Mouse (Mus musculus) cerebellum, adult (tissue): ENCODE measurements at regions not wholly inside any gene's neighbourhood (a gene's known extent, or its start where the extent isn't known, plus 50 kb on each side); places are given as distances from the start of the nearest gene placed in this dataset.

Source experiments
- ATAC-seq: cut with Nextera tagmentation; 2 replicates; pipeline ENCODE4 v1.9.2; 2017; ENCODE audit warnings: mild to moderate bottlenecking, moderate library complexity, mixed read lengths; ENCODE audit not compliant: insufficient number of reproducible peaks, low FRiP score, low TSS enrichment

- no peak for ATAC-seq
Measured at GRCm38 (mm10) chr1:72050858-72051257, 161.2 kb downstream of the Mreg start.

DNA sequence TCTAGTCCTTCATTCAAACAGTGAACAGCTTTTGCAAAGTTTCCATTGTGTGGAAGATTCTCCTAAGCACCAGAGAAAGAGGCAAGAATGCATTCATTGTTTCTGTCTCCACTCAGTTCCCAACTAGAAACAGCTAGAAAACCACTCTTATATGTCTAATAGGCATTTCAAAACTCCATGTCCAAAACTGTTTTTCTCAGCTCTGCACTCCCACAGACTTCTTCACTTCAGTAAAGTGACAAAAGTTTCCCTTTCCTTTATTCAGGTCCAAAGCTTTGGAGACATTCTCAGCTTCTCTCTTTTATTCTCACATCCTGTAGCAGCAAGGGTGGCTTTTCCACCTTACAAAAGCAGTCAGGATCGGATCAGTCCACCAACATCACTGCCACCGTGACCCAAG, 166.0 kb downstream of the Mreg start:
- no peak for ATAC-seq

DNA sequence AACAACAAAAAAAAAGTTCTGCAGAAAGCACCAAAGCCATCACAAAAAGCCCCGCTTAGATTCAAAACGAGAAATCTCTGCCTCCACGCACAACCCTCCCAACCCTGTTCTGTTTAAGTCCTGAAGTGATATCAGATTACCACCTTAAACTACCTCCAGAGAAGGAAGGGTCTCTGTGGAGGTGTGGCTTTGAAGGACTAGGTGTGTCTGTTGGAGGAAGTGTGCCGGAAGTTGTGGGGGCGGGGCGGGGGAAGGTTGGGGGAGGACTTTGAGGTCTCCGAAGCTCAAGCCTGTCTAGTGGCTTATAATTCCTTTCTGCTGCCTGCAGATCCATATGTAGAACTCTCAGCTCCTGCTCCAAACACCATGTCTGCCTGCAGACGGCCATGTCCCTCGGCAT, 173.6 kb downstream of the Mreg start:
- no peak for ATAC-seq

DNA sequence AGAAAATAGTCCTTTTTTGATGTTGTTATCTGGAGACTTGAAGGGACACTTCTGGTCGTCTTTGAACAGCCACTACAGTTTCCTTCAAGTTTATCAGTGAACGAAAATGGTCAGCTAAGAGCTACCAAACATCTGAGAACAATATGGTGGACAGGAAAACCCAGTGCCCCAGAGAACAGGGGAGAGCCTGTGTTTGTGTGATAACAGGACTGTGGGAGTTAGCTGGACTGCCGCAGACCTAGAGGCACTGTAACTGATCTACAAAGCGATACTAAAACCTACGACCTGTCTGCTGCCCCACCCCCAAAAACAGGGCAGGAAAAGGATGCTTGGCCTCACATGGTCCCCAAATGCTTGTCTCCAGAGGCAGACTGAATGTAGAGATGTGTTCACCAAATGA, 175.5 kb downstream of the Mreg start:
- ATAC-seq = no peak

GRCm38 (mm10) chr1:72036141-72036540, 176.0 kb downstream of the Mreg start:
- ATAC-seq = no peak

DNA sequence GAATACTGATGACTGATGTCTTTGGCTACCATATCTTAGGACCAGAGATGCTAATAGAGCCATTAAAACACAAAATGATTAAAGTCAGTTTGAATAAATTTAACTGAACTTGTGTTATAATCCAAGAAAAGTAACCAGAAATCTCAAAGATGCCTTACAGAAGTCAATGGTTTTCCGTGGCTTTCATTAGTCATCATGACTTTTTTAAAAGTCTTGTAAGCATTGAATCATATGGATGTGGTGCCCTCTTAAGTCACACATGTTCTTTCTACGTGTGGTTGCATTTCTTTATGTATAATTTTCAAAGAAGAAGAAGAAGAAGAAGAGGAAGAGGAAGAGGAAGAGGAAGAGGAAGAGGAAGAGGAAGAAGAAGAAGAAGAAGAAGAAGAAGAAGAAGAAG, 178.2 kb downstream of the Mreg start:
- no peak for ATAC-seq

- no peak for ATAC-seq
Measured at GRCm38 (mm10) chr1:72032214-72032613, 179.9 kb downstream of the Mreg start.

- ATAC-seq = no peak
Measured at GRCm38 (mm10) chr1:72030763-72031405, 181.2 kb downstream of the Mreg start.

- no peak for ATAC-seq
Measured at GRCm38 (mm10) chr1:72029625-72030024, 182.5 kb downstream of the Mreg start.

DNA sequence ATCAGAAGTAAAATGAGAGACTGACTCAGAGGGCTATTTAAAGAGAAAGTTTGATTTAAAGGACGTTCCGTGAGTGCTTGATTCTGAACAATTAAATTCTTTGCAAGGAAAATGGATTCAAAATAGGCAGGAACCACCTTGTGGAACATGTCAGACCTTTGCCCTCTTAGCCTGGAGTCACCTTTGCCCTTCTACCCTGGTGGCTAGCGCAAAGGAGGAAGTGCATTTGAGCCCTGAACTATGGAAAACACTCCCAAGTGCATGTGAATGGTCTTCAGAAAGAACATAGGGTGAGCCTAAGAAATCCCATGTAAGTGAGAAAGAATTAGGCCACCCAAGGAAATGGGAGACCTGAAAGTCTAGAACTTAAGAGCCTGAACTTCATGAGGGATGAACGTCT, 185.2 kb downstream of the Mreg start:
- no peak for ATAC-seq

DNA sequence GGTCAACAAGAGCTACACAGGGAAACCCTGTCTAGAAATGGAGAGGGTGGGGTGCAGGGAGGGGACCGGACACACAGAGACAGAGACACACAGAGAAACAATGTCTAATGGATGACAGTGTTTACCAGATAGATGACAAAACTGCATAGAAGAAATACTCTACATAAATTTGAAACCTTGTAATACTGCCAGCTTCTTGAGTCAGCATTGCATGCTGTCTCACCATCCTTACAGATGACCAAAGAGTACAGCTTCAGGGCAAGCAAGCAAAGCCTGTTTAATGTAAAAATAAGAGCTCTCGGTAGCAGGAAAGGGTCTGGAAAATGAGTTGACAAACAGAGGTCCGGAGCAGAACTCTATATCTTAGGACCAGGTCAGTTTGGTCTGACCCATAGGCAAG, 189.5 kb downstream of the Mreg start:
- ATAC-seq = no peak

DNA sequence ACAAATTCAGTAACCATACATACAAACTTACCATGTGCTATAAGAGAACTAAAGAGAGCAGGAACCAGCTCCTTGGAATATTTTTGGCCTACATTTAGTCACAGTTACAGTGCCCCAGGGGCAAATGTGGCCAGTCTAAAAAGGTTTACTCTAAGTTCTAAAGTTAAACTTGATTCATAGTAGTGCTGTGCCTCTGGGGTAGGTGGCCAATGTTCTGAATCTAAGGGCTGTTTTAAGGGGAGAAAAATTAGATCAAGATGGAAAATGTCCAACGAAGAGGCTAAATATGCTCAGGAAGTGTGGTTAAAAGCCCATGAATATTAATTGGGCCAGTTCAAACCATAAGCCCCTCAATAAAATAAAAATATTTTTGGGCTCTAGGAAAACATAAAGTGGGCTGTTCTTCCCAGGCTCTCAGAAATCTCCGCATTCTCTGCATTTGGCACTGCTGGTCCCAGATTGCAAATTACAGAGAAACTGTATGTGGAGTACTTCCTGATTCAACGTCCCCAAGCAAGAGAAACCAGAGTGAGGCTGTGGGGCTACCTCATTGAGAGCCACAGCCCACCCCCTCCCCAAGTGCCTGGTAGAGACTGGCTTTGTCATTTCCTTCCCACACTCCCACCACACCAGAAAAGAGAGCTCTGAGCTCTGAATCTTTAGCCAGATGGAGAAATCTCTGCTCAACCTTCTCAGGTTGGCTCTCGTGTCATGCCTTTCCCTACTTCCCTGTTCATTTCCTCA, 193.5 kb downstream of the Mreg start:
- no peak for ATAC-seq

DNA sequence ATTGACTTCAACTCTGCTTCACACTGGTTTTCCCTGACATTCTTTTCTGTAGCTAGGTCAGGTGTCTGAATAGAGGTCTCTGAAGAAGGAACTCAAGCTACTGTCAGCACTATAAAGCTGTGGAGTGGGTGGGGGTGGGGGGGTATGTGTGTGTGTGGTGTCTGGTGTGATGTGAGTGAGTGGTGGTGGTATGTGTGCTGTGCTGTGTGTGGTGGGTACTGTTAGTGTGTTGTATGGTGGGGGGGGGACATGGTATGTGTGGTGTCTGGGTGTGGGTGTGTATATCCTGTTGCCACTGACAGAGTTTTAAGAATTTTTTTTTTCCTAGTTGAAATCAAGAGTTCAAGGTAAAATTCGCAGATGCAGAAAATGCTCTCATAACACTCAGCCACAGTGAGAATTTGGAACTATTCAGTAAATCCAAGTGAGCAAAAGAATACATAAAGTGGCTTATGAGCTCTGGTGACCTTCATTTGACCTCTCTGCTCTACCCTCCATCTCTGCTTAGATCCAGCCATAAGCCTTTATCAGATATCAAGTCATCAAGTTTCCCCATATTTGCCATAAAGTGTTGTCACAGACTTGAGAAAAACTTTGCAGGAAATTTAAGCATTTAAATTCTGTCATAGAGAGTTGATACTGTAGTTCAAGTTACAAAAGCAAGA, 194.2 kb downstream of the Mreg start:
- ATAC-seq = no peak

DNA sequence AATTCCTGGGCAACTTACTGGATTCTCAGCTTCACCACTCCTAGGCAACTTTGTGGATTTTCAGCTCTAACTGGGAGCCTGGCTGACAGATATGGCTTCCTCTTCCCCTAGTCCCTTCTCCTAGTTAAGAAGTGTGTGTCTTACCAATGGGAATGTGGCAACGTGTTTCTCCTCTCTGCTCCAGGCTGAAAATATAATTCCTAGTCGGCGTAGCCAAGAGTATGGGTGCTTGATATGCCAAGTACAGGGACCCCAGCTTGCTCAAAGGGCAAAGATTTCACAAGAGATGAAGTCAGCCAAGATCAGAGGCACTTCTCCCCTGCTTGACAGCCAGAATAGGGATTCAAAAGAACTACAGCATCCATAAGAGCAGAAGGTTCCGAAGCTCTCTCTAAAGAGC, 196.6 kb downstream of the Mreg start:
- ATAC-seq = no peak

- no peak for ATAC-seq
Measured at GRCm38 (mm10) chr1:72014580-72014979, 197.5 kb downstream of the Mreg start.

GRCm38 (mm10) chr1:72013863-72014262, 198.2 kb downstream of the Mreg start:
- ATAC-seq = no peak

GRCm38 (mm10) chr1:72012710-72013109, 199.4 kb downstream of the Mreg start:
- no peak for ATAC-seq

DNA sequence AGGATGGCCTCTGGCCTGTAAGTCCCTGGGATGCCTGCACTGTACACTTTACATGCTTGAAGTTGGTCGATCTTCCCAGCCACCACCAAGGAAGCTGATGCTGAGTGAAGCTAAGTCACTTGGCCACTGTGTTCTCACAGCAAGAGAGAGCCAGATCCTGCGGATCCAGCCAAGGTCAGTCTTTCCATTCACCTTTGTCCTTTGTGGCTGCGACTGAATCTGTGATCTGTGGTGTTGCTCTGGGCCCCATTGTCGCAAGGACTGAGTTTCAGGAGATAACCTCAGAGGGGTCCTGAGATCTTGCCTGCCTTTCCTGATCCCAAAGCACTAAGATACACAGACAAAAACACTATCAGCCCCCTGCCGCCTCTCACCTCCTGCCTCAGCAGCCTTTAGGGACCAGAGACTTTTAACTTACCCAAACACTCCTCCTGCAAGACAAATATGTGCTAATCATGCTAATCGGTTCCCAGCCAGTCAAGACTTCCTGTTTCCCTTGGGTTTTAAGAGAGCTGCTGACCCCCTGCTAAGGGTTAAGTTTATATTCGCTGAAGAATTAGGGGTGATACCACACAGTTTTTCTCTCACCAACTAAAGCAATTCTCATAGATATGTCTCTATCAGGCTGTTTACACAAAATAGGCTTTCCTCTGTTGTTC, 202.7 kb downstream of the Mreg start:
- no peak for ATAC-seq

DNA sequence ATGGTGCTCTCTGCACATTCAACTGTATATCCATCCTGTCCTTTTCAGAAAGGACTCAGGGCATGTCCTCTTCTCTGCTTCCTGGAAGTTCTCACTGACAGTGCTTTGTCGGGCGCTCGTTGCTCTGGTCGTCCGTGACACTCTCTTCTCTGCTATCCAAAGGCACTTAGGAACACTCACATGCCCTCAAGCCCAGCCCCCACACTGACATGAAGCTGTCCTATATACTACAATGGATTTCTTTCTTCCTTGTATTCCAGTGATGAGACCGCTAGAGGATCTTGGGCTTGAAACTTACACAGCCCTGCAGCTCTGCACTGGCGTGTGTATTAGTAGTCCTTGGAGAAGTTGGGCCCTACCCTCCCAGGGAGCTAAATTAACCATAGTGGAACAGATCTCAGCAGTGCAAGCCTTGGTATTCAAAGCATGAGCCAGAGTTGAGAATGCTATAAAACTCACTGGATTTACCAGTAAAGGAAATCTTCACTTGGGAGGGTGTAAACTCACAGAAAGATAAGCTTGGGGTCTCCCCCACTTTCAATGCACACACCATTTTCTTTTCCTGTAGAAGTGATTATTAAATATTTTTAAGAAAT, 205.3 kb downstream of the Mreg start:
- ATAC-seq = no peak

DNA sequence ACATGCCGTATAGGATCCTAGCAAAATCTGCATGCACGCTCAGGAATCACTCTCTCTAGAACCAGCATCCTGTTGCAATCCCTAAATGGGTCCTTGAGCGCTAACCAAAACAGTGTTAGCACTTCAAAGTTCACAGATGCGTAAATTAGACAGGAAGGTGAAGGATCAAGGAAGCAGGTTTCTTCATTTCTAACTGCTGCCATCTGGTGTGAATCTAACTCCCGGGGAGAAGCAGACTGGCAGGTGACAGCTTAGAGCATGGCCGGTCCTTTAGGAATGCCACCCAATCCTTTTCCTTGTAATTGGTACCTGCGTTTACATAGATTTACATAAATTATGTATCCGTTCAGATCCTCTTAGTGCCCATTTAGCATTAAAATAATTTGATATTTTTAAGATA, 206.2 kb downstream of the Mreg start:
- ATAC-seq = no peak

DNA sequence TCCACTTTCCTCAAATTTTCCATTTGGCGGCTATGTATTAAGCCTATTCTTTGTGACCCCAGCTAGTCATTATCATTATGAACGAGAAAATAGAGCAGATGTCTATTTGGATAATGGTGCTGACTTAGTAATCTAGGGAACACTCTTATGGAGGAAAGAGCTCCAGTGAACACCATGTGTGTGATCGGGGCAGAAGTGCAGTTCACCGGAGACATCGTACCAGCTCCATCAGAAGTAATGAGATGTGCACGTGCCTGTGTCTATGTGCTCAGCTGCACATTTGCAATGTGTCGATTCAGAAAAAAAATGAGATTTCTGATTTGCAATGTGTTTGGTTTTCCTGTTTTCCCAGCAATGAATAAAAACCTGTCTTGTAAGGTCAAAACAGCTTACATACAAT, 206.6 kb downstream of the Mreg start:
- no peak for ATAC-seq
